Mouse (Mus musculus) lung, embryonic 14.5 days (tissue): ENCODE results near the gene Ggt5. TPM values are rescaled to one million over a fixed set of nuclear protein-coding genes. Genes with fewer than 3 reads are reported as not detected.
A peak's percentile ranks its signal among the peaks of the same experiment; 100 is the strongest.

Experiments used
- ATAC-seq: fragments of 200-750 bp; cut with Nextera tagmentation; 2 replicates; pipeline ENCODE4 v1.8.0; 2017; ENCODE audit warnings: mild to moderate bottlenecking, moderate TSS enrichment, moderate library complexity; ENCODE audit not compliant: insufficient read depth
- DNase-seq: peaks from one replicate; pipeline ENCODE4 v3.0.0-alpha.2; 2015
- H3K27ac ChIP-seq: fragments of 300-500 bp; sonication (generic); 2 replicates; pipeline ENCODE4 v1.5.1; 2014; ENCODE audit warnings: low read depth, mild to moderate bottlenecking, moderate library complexity
- H3K27me3 ChIP-seq: fragments of 300-500 bp; sonication (generic); 2 replicates; pipeline ENCODE4 v1.6.1; 2014; ENCODE audit warnings: low read length, control low read depth; ENCODE audit not compliant: insufficient read depth
- H3K36me3 ChIP-seq: fragments of 300-500 bp; sonication (generic); 2 replicates; pipeline ENCODE4 v1.6.1; 2014; ENCODE audit warnings: control low read depth; ENCODE audit not compliant: insufficient read depth
- H3K4me1 ChIP-seq: fragments of 300-500 bp; sonication (generic); 2 replicates; pipeline ENCODE4 v1.6.1; 2014; ENCODE audit warnings: antibody characterized with exemption, control low read depth; ENCODE audit not compliant: insufficient read depth
- H3K4me2 ChIP-seq: fragments of 300-500 bp; sonication (generic); 2 replicates; pipeline ENCODE4 v1.6.1; 2014; ENCODE audit warnings: mild to moderate bottlenecking
- H3K4me3 ChIP-seq: fragments of 300-500 bp; sonication (generic); 2 replicates; pipeline ENCODE4 v1.5.1; 2014; ENCODE audit warnings: low read depth, low read length
- H3K9ac ChIP-seq: fragments of 300-500 bp; sonication (generic); 2 replicates; pipeline ENCODE4 v1.6.1; 2014
- H3K9me3 ChIP-seq: fragments of 300-500 bp; sonication (generic); 2 replicates; pipeline ENCODE4 v1.6.1; 2016; ENCODE audit warnings: low read depth, low read length, control low read depth
- CTCF ChIP-seq: IDR thresholded peaks from 2 replicates; pipeline ENCODE4 v1.5.1; 2016; ENCODE audit warnings: antibody characterized with exemption, low read depth
- WGBS: fragments of 180-500 bp; shearing (Covaris S2); extraction: QIAGEN DNeasy Blood & Tissue Kit; methylation state at CpG from one replicate; pipeline ENCODE4 v1.1.7; 2014; 5-methylcytosine and 5-hydroxymethylcytosine counted together
- polyA plus RNA-seq: library from polyadenylated mRNA; unstranded; fragments of >200 nt; fragmentation: Nextera tagmentation; extraction: Ambion mirVana; gene quantifications from 2 replicates; pipeline ENCODE4 v1.2.1, GENCODE M21; 2014

Ggt5 gene
- polyA plus RNA-seq, 1 experiment from 2014 or later: 0.71 TPM

GRCm38 (mm10) chr10:75554090-75554489 lies 35.0 kb upstream of the Ggt5 start:
- no peak for ATAC-seq
- Histone ChIP-seq H3K4me2 (no peak overlapping the region), H3K9me3 (no peaks in the 10 kb centered on the region), H3K4me3 (no peak overlapping the region), H3K27ac (no peak overlapping the region), H3K27me3 (peaks cover under 1% of the 10 kb centered on the region; the same call in 1 of the 2 replicates), H3K9ac (no peak overlapping the region), H3K36me3 (no peaks in the 10 kb centered on the region), H3K4me1 (peaks cover 19% of the 10 kb centered on the region; the same call in 1 of the 2 replicates)
- WGBS: 87% methylated on average over 8 of the region's 8 CpGs
- DNase-seq: no peak
- no peak for TF ChIP-seq CTCF

GRCm38 (mm10) chr10:75555557-75555956 lies 33.6 kb upstream of the Ggt5 start:
- Histone ChIP-seq H3K4me2 (no peak overlapping the region), H3K9me3 (no peaks in the 10 kb centered on the region), H3K27ac (peak overlapping the region; percentile 67; the same call in 1 of the 2 replicates), H3K27me3 (peaks cover 16% of the 10 kb centered on the region), H3K36me3 (no peaks in the 10 kb centered on the region), H3K4me1 (peaks cover 23% of the 10 kb centered on the region), H3K9ac (no peak overlapping the region), H3K4me3 (no peak overlapping the region)
- ATAC-seq (no peak), DNase-seq (no peak)
- no peak for TF ChIP-seq CTCF
- 69% methylated on average over 6 of the region's 6 CpGs for WGBS

GRCm38 (mm10) chr10:75556026-75556425 lies 33.1 kb upstream of the Ggt5 start:
- H3K36me3 ChIP-seq: no peaks in the 10 kb centered on the region
- peaks cover 23% of the 10 kb centered on the region for H3K4me1 ChIP-seq
- H3K9ac ChIP-seq: 0 out of 2 replicates have a peak overlapping the region, but pooled peaks have one; percentile 10
- H3K27ac ChIP-seq: peak overlapping the region; percentile 67; the same call in 1 of the 2 replicates
- peaks cover 20% of the 10 kb centered on the region for H3K27me3 ChIP-seq
- H3K9me3 ChIP-seq: no peaks in the 10 kb centered on the region
- no peak overlapping the region for H3K4me2 ChIP-seq
- ATAC-seq (peak; percentile 38; the same call in 1 of the 2 replicates), DNase-seq (peak; percentile 71)
- TF ChIP-seq CTCF: no peak
- no peak overlapping the region for H3K4me3 ChIP-seq
- 44% methylated on average over 9 of the region's 9 CpGs for WGBS

- Histone ChIP-seq H3K36me3 (no peaks in the 10 kb centered on the region), H3K27ac (no peak overlapping the region), H3K27me3 (peaks cover 28% of the 10 kb centered on the region), H3K4me3 (no peak overlapping the region), H3K4me1 (peaks cover 11% of the 10 kb centered on the region), H3K9ac (no peak overlapping the region), H3K4me2 (no peak overlapping the region), H3K9me3 (no peaks in the 10 kb centered on the region)
- DNase-seq (peak; percentile 24), ATAC-seq (no peak)
- TF ChIP-seq CTCF: no peak
- WGBS: 28% methylated on average over 3 of the region's 3 CpGs
Measured at GRCm38 (mm10) chr10:75558515-75558914, 30.6 kb upstream of the Ggt5 start.

GRCm38 (mm10) chr10:75559041-75559675 lies 30.0 kb upstream of the Ggt5 start:
- H3K36me3 ChIP-seq: no peaks in the 10 kb centered on the region
- DNase-seq (peak; percentile 15), ATAC-seq (no peak)
- H3K27ac ChIP-seq: no peak overlapping the region
- peak overlapping the region; percentile 99 for H3K4me2 ChIP-seq
- no peaks in the 10 kb centered on the region for H3K9me3 ChIP-seq
- TF ChIP-seq CTCF: no peak
- H3K4me1 ChIP-seq: peaks cover 11% of the 10 kb centered on the region
- peaks cover 28% of the 10 kb centered on the region for H3K27me3 ChIP-seq
- H3K9ac ChIP-seq: peak overlapping the region; percentile 59; the same call in 1 of the 2 replicates
- WGBS: 6% methylated on average over 14 of the region's 14 CpGs
- peak overlapping the region; percentile 56 for H3K4me3 ChIP-seq

GRCm38 (mm10) chr10:75559676-75560548 lies 29.2 kb upstream of the Ggt5 start, which contains the start of gene Lrrc75b:
Lrrc75b (minus strand) TSS chr10:75560330.
- DNase-seq (peak; percentile 60), ATAC-seq (peak; percentile 52)
- Histone ChIP-seq H3K27ac (no peak within 1 kb of the TSS), H3K4me3 (peak within 1 kb of the TSS; percentile 56), H3K9me3 (no peaks in the 10 kb centered on the region), H3K9ac (peak within 1 kb of the TSS; percentile 59), H3K36me3 (no peaks in the 10 kb centered on the region), H3K27me3 (peaks cover 28% of the 10 kb centered on the region), H3K4me1 (peaks cover 11% of the 10 kb centered on the region), H3K4me2 (peak within 1 kb of the TSS; percentile 99)
- WGBS: under 1% methylated on average over 72 of the region's 75 CpGs
- no peak for TF ChIP-seq CTCF

- H3K36me3 ChIP-seq: no peaks in the 10 kb centered on the region
- no peak overlapping the region for H3K27ac ChIP-seq
- H3K4me1 ChIP-seq: peaks cover 11% of the 10 kb centered on the region
- H3K4me3 ChIP-seq: peak overlapping the region; percentile 56
- 10% methylated on average over 6 of the region's 6 CpGs for WGBS
- TF ChIP-seq CTCF: no peak
- peaks cover 28% of the 10 kb centered on the region for H3K27me3 ChIP-seq
- no peaks in the 10 kb centered on the region for H3K9me3 ChIP-seq
- H3K9ac ChIP-seq: peak overlapping the region; percentile 59; the same call in 1 of the 2 replicates
- ATAC-seq: peak; percentile 41; the same call in 1 of the 2 replicates
- DNase-seq: no peak
- H3K4me2 ChIP-seq: peak overlapping the region; percentile 99
Measured at GRCm38 (mm10) chr10:75560549-75560899, 28.6 kb upstream of the Ggt5 start.
